Mouse (Mus musculus): ENCODE data around the gene Gpat3. TPM values are rescaled to one million over a fixed set of nuclear protein-coding genes. Genes with fewer than 3 reads are reported as not detected.

Gpat3 gene
- polyA plus RNA-seq (2015; fragmentation: Nextera tagmentation; extraction: Ambion mirVana) = 1.7 and 2.8 TPM in 2 replicates

GRCm38 (mm10) chr5:100845485-100845847 is at the start of gene Gpat3:
Gpat3 (plus strand) TSS chr5:100845713.
- H3K36me3 ChIP-seq = no peaks in the 10 kb centered on the region
- peaks cover 55% of the 10 kb centered on the region for H3K27me3 ChIP-seq (replicated peaks)
- under 1% methylated on average over 16 of the region's 16 CpGs for WGBS
- no peak within 1 kb of the TSS for H3K27ac ChIP-seq (replicated peaks)
- peaks cover 22% of the 10 kb centered on the region for H3K4me1 ChIP-seq
- H3K4me3 ChIP-seq (replicated peaks) = peak within 1 kb of the TSS; percentile 56
- H3K9ac ChIP-seq (replicated peaks) = peak within 1 kb of the TSS; percentile 54
- H3K4me2 ChIP-seq = peak within 1 kb of the TSS; percentile 99
- ATAC-seq (ENCODE audit: low FRiP score) = no peak
- no peaks in the 10 kb centered on the region for H3K9me3 ChIP-seq (replicated peaks)

- Histone ChIP-seq H3K27ac (replicated peaks) (peak within 1 kb of the TSS; percentile 78), H3K9ac (replicated peaks) (peak within 1 kb of the TSS; percentile 70), H3K4me1 (peaks cover 17% of the 10 kb centered on the region), H3K4me3 (replicated peaks) (peak within 1 kb of the TSS; percentile 87), H3K36me3 (peaks cover 32% of the 10 kb centered on the region), H3K27me3 (replicated peaks) (no peaks in the 10 kb centered on the region), H3K4me2 (peak within 1 kb of the TSS; percentile 90), H3K9me3 (replicated peaks) (no peaks in the 10 kb centered on the region)
- peak; percentile 98 for ATAC-seq (ENCODE audit: low FRiP score)
- WGBS = under 1% methylated on average over 63 of the region's 67 CpGs
Observed at GRCm38 (mm10) chr5:100798165-100798860, 47.2 kb upstream of the Gpat3 start, which contains the start of the genes Helq and Mrps18c. Helq (minus strand) TSS chr5:100798598. Mrps18c (plus strand) TSS chr5:100798627.

- Histone ChIP-seq H3K9me3 (replicated peaks) (no peaks in the 10 kb centered on the region), H3K27ac (replicated peaks) (no peak overlapping the region), H3K4me2 (no peak overlapping the region), H3K4me3 (replicated peaks) (no peak overlapping the region), H3K36me3 (0 out of 2 replicates have a peak, but pooled peaks cover 3% of the 10 kb centered on the region), H3K27me3 (replicated peaks) (no peaks in the 10 kb centered on the region), H3K9ac (replicated peaks) (no peak overlapping the region), H3K4me1 (peaks cover 15% of the 10 kb centered on the region)
- ATAC-seq (ENCODE audit: low FRiP score) = no peak
- WGBS = 89% methylated on average over 4 of the region's 4 CpGs
Observed at GRCm38 (mm10) chr5:100818341-100818740, 27.2 kb upstream of the Gpat3 start.

GRCm38 (mm10) chr5:100819568-100820480 is 25.7 kb upstream of the Gpat3 start:
- Histone ChIP-seq H3K4me3 (replicated peaks) (peak overlapping the region; percentile 88), H3K4me2 (peak overlapping the region; percentile 91), H3K27ac (replicated peaks) (peak overlapping the region; percentile 87), H3K36me3 (no peaks in the 10 kb centered on the region), H3K9ac (replicated peaks) (peak overlapping the region; percentile 90), H3K9me3 (replicated peaks) (no peaks in the 10 kb centered on the region), H3K4me1 (peaks cover 15% of the 10 kb centered on the region), H3K27me3 (replicated peaks) (no peaks in the 10 kb centered on the region)
- 30% methylated on average over 16 of the region's 16 CpGs for whole genome bisulfite sequencing
- ATAC-seq (ENCODE audit: low FRiP score) = no peak

- Histone ChIP-seq H3K27ac (replicated peaks) (peak within 1 kb of the TSS; percentile 87), H3K27me3 (replicated peaks) (no peaks in the 10 kb centered on the region), H3K4me2 (peak within 1 kb of the TSS; percentile 91), H3K9ac (replicated peaks) (peak within 1 kb of the TSS; percentile 90), H3K4me3 (replicated peaks) (peak within 1 kb of the TSS; percentile 88), H3K9me3 (replicated peaks) (no peaks in the 10 kb centered on the region), H3K4me1 (peaks cover 15% of the 10 kb centered on the region), H3K36me3 (no peaks in the 10 kb centered on the region)
- peak; percentile 98 for ATAC-seq (ENCODE audit: low FRiP score)
- under 1% methylated on average over 62 of the region's 63 CpGs for WGBS
Observed at GRCm38 (mm10) chr5:100820483-100821184, 24.9 kb upstream of the Gpat3 start, which contains the start of gene Abraxas1. Abraxas1 (minus strand) TSS chr5:100820965.

GRCm38 (mm10) chr5:100821375-100821774 is 24.1 kb upstream of the Gpat3 start:
- peak overlapping the region; percentile 91 for H3K4me2 ChIP-seq
- H3K27ac ChIP-seq (replicated peaks) = no peak overlapping the region
- no peaks in the 10 kb centered on the region for H3K9me3 ChIP-seq (replicated peaks)
- ATAC-seq (ENCODE audit: low FRiP score) = peak; percentile 15; the same call in 1 of the 2 replicates
- H3K4me3 ChIP-seq (replicated peaks) = peak overlapping the region; percentile 88; the same call in 1 of the 2 replicates
- no peaks in the 10 kb centered on the region for H3K27me3 ChIP-seq (replicated peaks)
- H3K9ac ChIP-seq (replicated peaks) = no peak overlapping the region
- WGBS = 85% methylated on average over 8 of the region's 8 CpGs
- no peaks in the 10 kb centered on the region for H3K36me3 ChIP-seq
- peaks cover 15% of the 10 kb centered on the region for H3K4me1 ChIP-seq

DNA sequence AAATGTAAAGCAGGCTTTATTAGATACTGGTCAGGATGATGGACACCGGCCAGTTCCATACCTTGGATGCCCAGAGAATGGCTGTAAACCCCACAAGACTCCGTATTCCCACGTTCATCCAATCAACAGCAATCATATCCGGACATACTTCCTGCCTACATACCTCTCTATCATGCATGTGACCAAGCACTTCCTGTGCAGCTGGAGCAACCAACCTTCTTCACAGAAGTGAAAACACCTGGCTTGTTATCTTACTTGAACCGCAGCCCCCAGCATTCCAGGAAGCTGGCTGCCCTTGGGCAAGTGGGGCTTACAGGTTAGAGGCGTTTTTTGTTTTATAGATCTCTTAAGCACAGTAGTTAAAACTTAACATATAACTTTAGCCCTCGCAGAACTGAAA is 22.7 kb upstream of the Gpat3 start:
- Histone ChIP-seq H3K9ac (replicated peaks) (no peak overlapping the region), H3K4me2 (no peak overlapping the region), H3K36me3 (no peaks in the 10 kb centered on the region), H3K4me3 (replicated peaks) (no peak overlapping the region), H3K27ac (replicated peaks) (no peak overlapping the region), H3K4me1 (peaks cover 15% of the 10 kb centered on the region), H3K27me3 (replicated peaks) (no peaks in the 10 kb centered on the region), H3K9me3 (replicated peaks) (no peaks in the 10 kb centered on the region)
- ATAC-seq (ENCODE audit: low FRiP score) = no peak
- WGBS = 91% methylated on average over 7 of the region's 7 CpGs

DNA sequence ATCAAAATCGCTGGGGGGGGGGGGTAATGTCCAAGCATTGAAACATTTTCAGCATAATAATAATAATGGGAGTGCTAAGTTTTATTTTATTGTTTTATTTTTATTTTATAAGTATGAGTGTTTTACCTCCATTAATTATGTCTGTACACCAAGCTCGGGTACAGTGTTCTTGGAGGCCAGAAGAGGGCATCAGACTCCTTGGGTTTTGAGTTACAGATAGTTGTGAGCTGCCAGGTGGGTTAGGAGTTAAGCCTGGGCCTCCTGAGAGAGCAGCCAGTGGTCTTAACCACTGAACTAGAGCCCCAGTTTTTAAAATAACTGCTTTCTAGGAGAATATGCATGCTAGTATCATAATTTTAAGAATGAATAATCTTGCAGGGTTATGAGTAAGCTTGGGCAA is 19.5 kb upstream of the Gpat3 start:
- ATAC-seq (ENCODE audit: low FRiP score) = no peak
- no peak overlapping the region for H3K4me3 ChIP-seq (replicated peaks)
- H3K9ac ChIP-seq (replicated peaks) = no peak overlapping the region
- no peaks in the 10 kb centered on the region for H3K27me3 ChIP-seq (replicated peaks)
- no peaks in the 10 kb centered on the region for H3K9me3 ChIP-seq (replicated peaks)
- 15% methylated on average over 2 of the region's 2 CpGs for WGBS
- no peak overlapping the region for H3K4me2 ChIP-seq
- no peaks in the 10 kb centered on the region for H3K36me3 ChIP-seq
- 0 out of 2 replicates have a peak, but pooled peaks cover 4% of the 10 kb centered on the region for H3K4me1 ChIP-seq
- H3K27ac ChIP-seq (replicated peaks) = no peak overlapping the region

GRCm38 (mm10) chr5:100826531-100826930 is 19.0 kb upstream of the Gpat3 start:
- H3K4me2 ChIP-seq = no peak overlapping the region
- H3K4me1 ChIP-seq = no peaks in the 10 kb centered on the region
- no peak overlapping the region for H3K27ac ChIP-seq (replicated peaks)
- H3K4me3 ChIP-seq (replicated peaks) = no peak overlapping the region
- no peak for ATAC-seq (ENCODE audit: low FRiP score)
- H3K36me3 ChIP-seq = no peaks in the 10 kb centered on the region
- H3K27me3 ChIP-seq (replicated peaks) = no peaks in the 10 kb centered on the region
- no peaks in the 10 kb centered on the region for H3K9me3 ChIP-seq (replicated peaks)
- WGBS = 77% methylated on average over 7 of the region's 7 CpGs
- no peak overlapping the region for H3K9ac ChIP-seq (replicated peaks)

DNA sequence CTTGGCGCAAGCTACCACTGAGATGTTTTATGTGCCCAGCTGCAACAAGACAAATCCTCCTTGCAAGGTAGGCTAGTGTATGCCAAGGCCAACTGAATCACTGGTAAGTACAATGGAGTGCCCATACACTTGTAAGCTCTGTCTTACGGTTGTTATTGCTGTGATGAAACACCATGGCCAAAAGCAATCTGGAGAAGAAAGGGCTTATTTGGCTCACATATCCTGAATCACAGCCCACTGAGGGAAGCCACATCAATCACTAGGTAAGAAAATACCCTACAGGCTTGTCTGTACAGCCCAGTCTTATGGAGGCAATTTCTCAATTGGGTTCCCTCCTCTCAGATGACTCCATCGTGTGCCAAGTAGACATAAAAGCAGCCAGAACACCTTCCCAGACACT is 16.8 kb upstream of the Gpat3 start:
- no peak overlapping the region for H3K9ac ChIP-seq (replicated peaks)
- no peak overlapping the region for H3K4me3 ChIP-seq (replicated peaks)
- no peaks in the 10 kb centered on the region for H3K9me3 ChIP-seq (replicated peaks)
- H3K27me3 ChIP-seq (replicated peaks) = no peaks in the 10 kb centered on the region
- WGBS = 58% methylated on average over 3 of the region's 3 CpGs
- ATAC-seq (ENCODE audit: low FRiP score) = no peak
- H3K36me3 ChIP-seq = no peaks in the 10 kb centered on the region
- H3K4me1 ChIP-seq = no peaks in the 10 kb centered on the region
- no peak overlapping the region for H3K4me2 ChIP-seq
- H3K27ac ChIP-seq (replicated peaks) = no peak overlapping the region

GRCm38 (mm10) chr5:100832680-100833079 is 12.8 kb upstream of the Gpat3 start:
- no peaks in the 10 kb centered on the region for H3K27me3 ChIP-seq (replicated peaks)
- H3K36me3 ChIP-seq = no peaks in the 10 kb centered on the region
- 84% methylated on average over 3 of the region's 3 CpGs for WGBS
- no peak for ATAC-seq (ENCODE audit: low FRiP score)
- no peak overlapping the region for H3K4me2 ChIP-seq
- H3K9me3 ChIP-seq (replicated peaks) = no peaks in the 10 kb centered on the region
- no peak overlapping the region for H3K9ac ChIP-seq (replicated peaks)
- H3K4me1 ChIP-seq = no peaks in the 10 kb centered on the region
- no peak overlapping the region for H3K27ac ChIP-seq (replicated peaks)
- no peak overlapping the region for H3K4me3 ChIP-seq (replicated peaks)
